Mouse (Mus musculus) adrenal gland, adult 18-20 months (tissue): ENCODE measurements at regions not wholly inside any gene's neighbourhood (a gene's known extent, or its start where the extent isn't known, plus 50 kb on each side); places are given as distances from the start of the nearest gene placed in this dataset.

Source experiments
- DNase-seq, 2 experiments: peaks; one replicate each; pipeline ENCODE4 v3.0.0; 2021 to 2022; ENCODE audit warnings: low spot score in 2 of 2

DNA sequence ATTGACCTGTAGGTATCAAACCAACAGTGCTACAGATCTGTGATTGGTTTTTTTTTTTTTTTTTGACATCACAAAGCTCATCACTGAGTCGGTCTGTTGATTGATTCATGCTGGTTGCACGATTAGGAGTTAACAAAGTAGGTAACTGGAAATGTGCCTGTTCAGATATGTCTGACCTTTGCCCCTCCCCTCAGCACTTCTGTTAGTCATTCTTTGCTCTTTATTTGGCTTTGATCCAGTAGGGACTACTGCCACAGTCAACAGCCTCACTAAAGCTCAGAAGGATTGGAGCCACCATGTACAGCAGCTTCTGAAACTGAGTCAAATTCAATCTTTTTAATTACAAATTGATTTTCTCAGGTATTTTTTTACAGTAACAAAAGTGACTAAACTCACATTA is 870.7 kb upstream of the Lrfn5 start:
- no peak for DNase-seq

DNA sequence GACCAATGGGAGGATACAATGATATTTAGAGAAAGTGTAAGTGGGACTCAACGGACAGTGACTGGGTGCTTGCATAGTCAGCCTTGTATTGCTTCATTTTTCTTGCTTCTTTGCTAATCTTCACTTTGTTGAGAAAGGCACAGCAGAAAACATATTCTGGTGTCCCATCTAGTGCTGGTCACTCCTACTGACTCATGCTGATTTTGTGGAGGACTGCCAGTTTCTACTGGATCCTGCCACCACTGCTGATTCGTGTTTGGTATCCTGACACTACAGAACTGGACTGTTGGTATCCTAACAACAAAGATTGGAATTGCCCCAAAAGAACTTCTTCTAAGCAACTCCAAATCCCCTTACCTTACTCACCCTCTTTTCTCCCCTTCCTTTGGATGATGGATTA is 847.2 kb upstream of the Lrfn5 start:
- peak in 1 of 2 experiments; percentile 11 for DNase-seq

DNA sequence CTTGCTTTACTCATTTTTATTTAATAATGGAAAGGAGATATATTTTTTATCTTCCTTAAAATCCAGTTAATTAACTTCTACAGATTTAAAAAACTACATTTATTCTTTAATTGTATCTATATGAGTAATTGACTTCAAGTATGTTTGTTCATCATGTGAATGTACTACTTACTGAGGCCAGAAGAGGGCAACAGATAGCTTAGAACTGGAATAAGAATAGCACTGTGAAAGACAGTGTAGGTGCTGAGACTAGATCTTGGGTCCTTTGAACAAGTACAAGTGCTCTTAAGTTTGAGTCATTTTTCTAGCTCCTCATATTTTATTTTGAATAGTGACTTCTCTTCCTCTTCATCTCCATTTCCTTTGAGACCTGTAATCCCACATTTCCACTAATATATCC is 838.9 kb upstream of the Lrfn5 start:
- no peak for DNase-seq

DNA sequence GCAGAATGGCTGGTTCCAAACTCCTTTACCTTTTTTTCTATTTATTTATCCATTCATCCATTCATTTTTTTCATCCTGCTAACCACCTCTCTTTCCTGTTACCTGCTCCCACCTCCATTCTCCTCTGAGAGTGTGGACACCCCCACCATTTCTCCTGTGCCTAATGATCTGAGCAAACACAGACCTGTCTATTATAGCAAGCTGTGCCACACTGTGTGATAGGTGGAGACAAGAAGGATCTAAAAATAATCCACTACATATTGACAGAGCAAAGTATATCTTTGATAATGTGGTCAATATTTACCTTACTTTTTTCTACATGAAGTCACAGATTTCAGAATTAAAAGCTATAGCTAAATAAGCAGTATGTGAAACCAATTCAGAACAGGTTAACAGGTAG is 805.6 kb upstream of the Lrfn5 start:
- DNase-seq: no peak
